Mouse (Mus musculus): ENCODE measurements around the gene Papolg. TPM values are rescaled to one million over a fixed set of nuclear protein-coding genes. Genes with fewer than 3 reads are reported as not detected.

Gene Papolg
- 70.1 TPM for polyA plus RNA-seq (2014; fragmentation: Illumina TruSeq; extraction: RNeasy Lipid Tissue Mini Kit (QIAGEN cat#74804))

GRCm38 (mm10) chr11:23895060-23895426 lies at the start of gene Papolg:
Papolg (minus strand) TSS chr11:23895253.

Other genes with a start within 250 kb of the Papolg start
- gene Pus10, start 229.6 kb downstream of the Papolg start, polyA plus RNA-seq (2014; fragmentation: Illumina TruSeq; extraction: RNeasy Lipid Tissue Mini Kit (QIAGEN cat#74804)), result 70.3 TPM
- 67.1 TPM for gene Pex13, start 229.3 kb downstream of the Papolg start, polyA plus RNA-seq (2014; fragmentation: Illumina TruSeq; extraction: RNeasy Lipid Tissue Mini Kit (QIAGEN cat#74804))
- 19.4 TPM for gene Rel, start 124.3 kb downstream of the Papolg start, polyA plus RNA-seq (2014; fragmentation: Illumina TruSeq; extraction: RNeasy Lipid Tissue Mini Kit (QIAGEN cat#74804))
- not detected for gene A830031A19Rik, start 179.8 kb upstream of the Papolg start, polyA plus RNA-seq (2014; fragmentation: Illumina TruSeq; extraction: RNeasy Lipid Tissue Mini Kit (QIAGEN cat#74804))
- 32.3 TPM for gene Bcl11a, start 182.8 kb upstream of the Papolg start, polyA plus RNA-seq (2014; fragmentation: Illumina TruSeq; extraction: RNeasy Lipid Tissue Mini Kit (QIAGEN cat#74804))